Mouse (Mus musculus): ENCODE measurements at regions not wholly inside any gene's neighbourhood (a gene's known extent, or its start where the extent isn't known, plus 50 kb on each side); places are given as distances from the start of the nearest gene placed in this dataset.

- DNase-seq: peak in 1 of 2 experiments; percentile 25
Observed at GRCm38 (mm10) chr13:115230494-115230893, 128.7 kb upstream of the Itga1 start.

- no peak for DNase-seq
Observed at GRCm38 (mm10) chr13:115226824-115227223, 125.1 kb upstream of the Itga1 start.

GRCm38 (mm10) chr13:115219701-115220100 lies 117.9 kb upstream of the Itga1 start:
- DNase-seq: no peak

GRCm38 (mm10) chr13:115211285-115211684 lies 109.5 kb upstream of the Itga1 start:
- DNase-seq: no peak

GRCm38 (mm10) chr13:115210643-115211208 lies 109.0 kb upstream of the Itga1 start:
- no peak for DNase-seq

GRCm38 (mm10) chr13:115209402-115210192 lies 107.8 kb upstream of the Itga1 start:
- DNase-seq: no peak

- DNase-seq: no peak
Observed at GRCm38 (mm10) chr13:115206723-115207122, 105.0 kb upstream of the Itga1 start.

GRCm38 (mm10) chr13:115199166-115199565 lies 97.4 kb upstream of the Itga1 start:
- no peak for DNase-seq

GRCm38 (mm10) chr13:115188066-115188465 lies 86.3 kb upstream of the Itga1 start:
- no peak for DNase-seq

- DNase-seq: no peak
Observed at GRCm38 (mm10) chr13:115187356-115187755, 85.6 kb upstream of the Itga1 start.

GRCm38 (mm10) chr13:115182211-115182870 lies 80.6 kb upstream of the Itga1 start:
- no peak for DNase-seq

GRCm38 (mm10) chr13:115178175-115178917 lies 76.6 kb upstream of the Itga1 start:
- no peak for DNase-seq

- no peak for DNase-seq
Observed at GRCm38 (mm10) chr13:115171347-115172062, 69.7 kb upstream of the Itga1 start.

- DNase-seq: no peak
Observed at GRCm38 (mm10) chr13:115165981-115166380, 64.2 kb upstream of the Itga1 start.

GRCm38 (mm10) chr13:115162689-115163413 lies 61.1 kb upstream of the Itga1 start:
- no peak for DNase-seq

- no peak for DNase-seq
Observed at GRCm38 (mm10) chr13:115159386-115159785, 57.6 kb upstream of the Itga1 start.

Data from spleen, adult 18-20 months (tissue).